In genomic region chr1:59912413-59913157, GRCm38 (mm10) we compare ENCODE assay signal across 1 mouse cellular context.
TF ChIP-seq lines count a peak whose summit lies in the region.

Fam117b (plus strand) TSS chr1:59913006.

TF ChIP-seq in MEL, 35 proteins besides CTCF, POLR2A, EP300 and RAD21 (continued from another document):
- TF ChIP-seq ZMIZ1 (IDR thresholded peaks at IDR 0.05; ENCODE audit: low read depth, low read length), result peak; percentile 76
- TF ChIP-seq ZKSCAN1 (IDR thresholded peaks at IDR 0.05; ENCODE audit: low read depth, low read length), result no peak
- no peak for TF ChIP-seq TAL1 (IDR thresholded peaks at IDR 0.05; ENCODE audit: low read length)
- peak; percentile 72 for TF ChIP-seq NELFE (IDR thresholded peaks at IDR 0.05; ENCODE audit: low read depth, low read length)
- no peak for TF ChIP-seq MYB (IDR thresholded peaks at IDR 0.05; ENCODE audit: low read depth, low read length)
